ENCODE assay signal across 10 mouse cellular contexts in genomic region chr7:80653077-80653476, GRCm38 (mm10). TPM values are rescaled to one million over a fixed set of nuclear protein-coding genes. Genes with fewer than 3 reads are reported as not detected.
DNase-seq lines count a peak whose midpoint lies in the region; ATAC-seq and TF ChIP-seq lines count a peak whose summit lies in the region.
"Had no signal": no experiment of that assay in that cellular context is flagged by ENCODE, and none has a peak within 500 bp of the region (broad histone marks: within the 10 kb centered on the region; RNA-seq: fewer than 3 reads in every experiment).

No protein-coding gene starts in this region.

- H3K36me3 ChIP-seq in forebrain, embryonic 10.5 days (replicated peaks), result no peaks in the 10 kb centered on the region
- no peaks in the 10 kb centered on the region for H3K36me3 ChIP-seq in forebrain, embryonic 11.5 days (ENCODE audit: control insufficient read depth, insufficient read depth, low read length)
- no peaks in the 10 kb centered on the region for H3K36me3 ChIP-seq in neural tube, embryonic 12.5 days
- no peaks in the 10 kb centered on the region for H3K36me3 ChIP-seq in forebrain, postnatal 0 days (ENCODE audit: insufficient read depth)

- no peak overlapping the region for H3K4me2 ChIP-seq in forebrain, embryonic 11.5 days (ENCODE audit: low read depth, low read length, severe bottlenecking)
- H3K4me2 ChIP-seq in neural tube, embryonic 12.5 days (replicated peaks), result 0 out of 2 replicates have a peak overlapping the region, but pooled peaks have one; percentile 16
- no peak overlapping the region for H3K4me2 ChIP-seq in forebrain, postnatal 0 days (ENCODE audit: low read depth)

- no peak for DNase-seq in forebrain, embryonic 10.5 days (ENCODE audit: extremely low spot score, low spot score)
- no peak for DNase-seq in forebrain, embryonic 11.5 days (ENCODE audit: low spot score)
- DNase-seq in neural tube, embryonic 10.5 days (ENCODE audit: extremely low spot score, low spot score), result no peak
- no peak for DNase-seq in forebrain, postnatal 0 days
- DNase-seq in naive thymus-derived CD4-positive, alpha-beta T cell, adult 2 months (ENCODE audit: low read depth), result peak; percentile 39
- DNase-seq in c-Kit-positive CD71-positive TER-119-positive erythroid progenitor cells, embryonic 14.5 days (ENCODE audit: low spot score), result no peak
- no peak for DNase-seq in kidney, postnatal 14 days
- DNase-seq: kidney, adult 18-20 months; lung, postnatal 4 days had no signal

- H3K9me3 ChIP-seq in forebrain, embryonic 10.5 days, result no peaks in the 10 kb centered on the region
- H3K9me3 ChIP-seq in forebrain, embryonic 11.5 days (ENCODE audit: control insufficient read depth, low read length), result no peaks in the 10 kb centered on the region
- H3K9me3 ChIP-seq in neural tube, embryonic 12.5 days, result no peaks in the 10 kb centered on the region
- no peaks in the 10 kb centered on the region for H3K9me3 ChIP-seq in forebrain, postnatal 0 days (ENCODE audit: low read length)

- H3K9ac ChIP-seq in forebrain, embryonic 11.5 days (ENCODE audit: low read length), result no peak overlapping the region
- H3K9ac ChIP-seq in neural tube, embryonic 12.5 days, result no peak overlapping the region
- no peak overlapping the region for H3K9ac ChIP-seq in forebrain, postnatal 0 days

- no peak overlapping the region for H3K4me3 ChIP-seq in forebrain, embryonic 10.5 days
- H3K4me3 ChIP-seq in forebrain, embryonic 11.5 days (ENCODE audit: low read depth, low read length), result no peak overlapping the region
- H3K4me3 ChIP-seq in neural tube, embryonic 12.5 days, result no peak overlapping the region
- H3K4me3 ChIP-seq in forebrain, postnatal 0 days (ENCODE audit: low read depth, low read length), result no peak overlapping the region

- peak overlapping the region; percentile 72 for H3K27ac ChIP-seq in forebrain, embryonic 10.5 days
- H3K27ac ChIP-seq in forebrain, embryonic 11.5 days (ENCODE audit: low read depth, low read length), result no peak overlapping the region
- H3K27ac ChIP-seq in neural tube, embryonic 12.5 days, result no peak overlapping the region
- H3K27ac ChIP-seq in forebrain, postnatal 0 days (ENCODE audit: low read depth, low read length), result peak overlapping the region; percentile 60

- peaks cover 25% of the 10 kb centered on the region for H3K4me1 ChIP-seq in forebrain, embryonic 10.5 days
- 0 out of 2 replicates have a peak, but pooled peaks cover 3% of the 10 kb centered on the region for H3K4me1 ChIP-seq in forebrain, embryonic 11.5 days (replicated peaks; ENCODE audit: control insufficient read depth, insufficient read depth, low read length)
- H3K4me1 ChIP-seq in neural tube, embryonic 12.5 days, result peaks cover 19% of the 10 kb centered on the region; the same call in 1 of the 2 replicates
- peaks cover 21% of the 10 kb centered on the region for H3K4me1 ChIP-seq in forebrain, postnatal 0 days (ENCODE audit: insufficient read depth)

- H3K27me3 ChIP-seq in forebrain, embryonic 10.5 days (ENCODE audit: poor library complexity, severe bottlenecking), result no peaks in the 10 kb centered on the region
- no peaks in the 10 kb centered on the region for H3K27me3 ChIP-seq in forebrain, embryonic 11.5 days (ENCODE audit: control insufficient read depth, insufficient read depth, low read length)
- H3K27me3 ChIP-seq in neural tube, embryonic 12.5 days (replicated peaks), result no peaks in the 10 kb centered on the region
- no peaks in the 10 kb centered on the region for H3K27me3 ChIP-seq in forebrain, postnatal 0 days (ENCODE audit: insufficient read depth, low read length)

- no peak for ATAC-seq in forebrain, embryonic 11.5 days (replicated peaks; ENCODE audit: low FRiP score)
- no peak for ATAC-seq in neural tube, embryonic 12.5 days (ENCODE audit: low FRiP score, low read depth)
- ATAC-seq in forebrain, postnatal 0 days, result no peak

- WGBS in forebrain, embryonic 10.5 days, result 83% methylated on average over 10 of the region's 10 CpGs
- 68% methylated on average over 10 of the region's 10 CpGs for WGBS in forebrain, embryonic 11.5 days
- 42% methylated on average over 10 of the region's 10 CpGs for WGBS in neural tube, embryonic 12.5 days
- WGBS in forebrain, postnatal 0 days, result 31% methylated on average over 10 of the region's 10 CpGs

- no peak for TF ChIP-seq CTCF in forebrain, postnatal 0 days (IDR thresholded peaks at IDR 0.05; ENCODE audit: low read depth)

RNA-seq across cellular contexts. Expression of gene Crtc3, which starts 35.6 kb away (rescaled TPM):
- 7.8 and 9.3 TPM in 2 replicates for polyA plus RNA-seq in forebrain, embryonic 10.5 days (2016; fragmentation: Nextera tagmentation; extraction: Ambion mirVana)
- 11.9 and 15.5 TPM in 2 replicates for polyA plus RNA-seq in forebrain, embryonic 11.5 days (2014; fragmentation: Nextera tagmentation; extraction: Ambion mirVana)
- polyA plus RNA-seq in neural tube, embryonic 12.5 days (2016; fragmentation: Nextera tagmentation; extraction: Ambion mirVana), result 14.6 and 18.0 TPM in 2 replicates
- total RNA-seq in forebrain, postnatal 0 days (2014; rRNA removed), result 14.8 and 17.8 TPM in 2 replicates
- polyA plus RNA-seq in forebrain, postnatal 0 days (2015; fragmentation: Nextera tagmentation; extraction: Ambion mirVana), result 10.6 and 14.2 TPM in 2 replicates

Comparison
In these comparisons a context has a peak if more than half of its experiments do, and no peak if none do; other contexts are left out.
1. H3K27ac ChIP-seq: peak in forebrain, embryonic 10.5 days (single experiment) and forebrain, postnatal 0 days (single experiment); none in forebrain, embryonic 11.5 days (single experiment) and neural tube, embryonic 12.5 days (single experiment).